Mouse (Mus musculus): ENCODE results near the gene Cmtm2b. TPM values are rescaled to one million over a fixed set of nuclear protein-coding genes. Genes with fewer than 3 reads are reported as not detected.

Gene Cmtm2b
- total RNA-seq, 2 experiments from 2014 or later: not detected

DNA sequence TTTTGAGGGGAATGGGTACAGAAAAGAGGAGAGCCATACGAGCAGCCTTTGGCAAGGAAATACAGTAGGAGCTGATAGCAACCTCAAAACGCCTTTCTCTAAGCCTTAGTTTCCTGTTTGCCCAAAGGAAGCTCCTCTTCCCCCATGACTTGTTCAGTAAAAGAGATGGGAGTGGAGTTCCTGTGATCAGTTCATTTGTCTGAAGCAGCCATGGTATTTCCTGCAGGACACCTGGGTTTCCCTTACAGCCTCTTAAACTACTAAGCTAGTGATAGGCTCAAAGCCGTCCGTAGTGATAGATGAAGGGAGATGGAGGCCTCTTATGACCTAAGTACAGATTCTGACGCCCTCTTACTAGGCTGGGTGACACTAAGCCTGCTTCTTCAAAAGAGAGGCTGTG, 20.4 kb downstream of the Cmtm2b start:
- no peak for DNase-seq

GRCm38 (mm10) chr8:104343957-104344356, 21.9 kb downstream of the Cmtm2b start:
- peak; percentile 81 to 84 for DNase-seq

DNA sequence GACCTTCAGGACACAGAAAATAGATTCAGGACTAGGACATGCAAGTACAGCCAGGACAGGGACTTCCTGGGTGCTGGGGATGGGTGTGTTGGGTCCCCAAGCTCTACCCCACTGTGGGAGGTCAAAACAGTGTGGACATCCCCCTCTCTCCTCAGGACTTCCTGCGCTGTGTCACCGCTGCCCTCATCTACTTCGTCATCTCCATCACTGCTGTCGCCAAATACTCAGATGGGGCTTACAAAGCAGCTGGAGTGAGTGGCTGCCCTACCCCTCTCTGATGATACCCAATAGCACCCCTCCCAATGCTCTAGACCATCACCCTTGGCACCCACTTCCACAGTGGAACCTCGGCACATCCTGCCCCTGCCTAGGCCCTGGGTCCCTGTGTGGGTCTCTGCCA, 22.6 kb downstream of the Cmtm2b start:
- DNase-seq: no peak

- no peak for DNase-seq
Measured at GRCm38 (mm10) chr8:104346706-104347105, 24.7 kb downstream of the Cmtm2b start.

- DNase-seq: no peak
Measured at GRCm38 (mm10) chr8:104348971-104349370, 26.9 kb downstream of the Cmtm2b start.

DNA sequence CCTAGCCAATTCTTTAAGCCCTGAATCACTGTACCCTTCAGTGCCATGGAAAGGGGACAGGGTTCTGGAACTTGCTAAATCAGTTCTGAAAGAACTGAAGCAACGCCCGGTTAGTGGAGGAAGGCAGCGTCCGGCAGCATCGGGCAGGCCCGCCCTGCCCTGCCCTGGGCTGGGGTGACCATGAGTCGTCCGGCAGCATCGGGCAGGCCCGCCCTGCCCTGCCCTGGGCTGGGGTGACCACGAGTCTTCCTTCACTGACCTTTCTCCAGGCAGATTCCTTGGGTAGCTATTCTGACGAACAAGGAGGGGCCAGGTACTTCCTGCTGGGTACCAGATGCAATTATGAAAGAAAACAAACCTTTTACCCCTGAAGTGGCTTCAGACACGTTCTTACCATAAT, 28.0 kb downstream of the Cmtm2b start:
- DNase-seq: no peak

DNA sequence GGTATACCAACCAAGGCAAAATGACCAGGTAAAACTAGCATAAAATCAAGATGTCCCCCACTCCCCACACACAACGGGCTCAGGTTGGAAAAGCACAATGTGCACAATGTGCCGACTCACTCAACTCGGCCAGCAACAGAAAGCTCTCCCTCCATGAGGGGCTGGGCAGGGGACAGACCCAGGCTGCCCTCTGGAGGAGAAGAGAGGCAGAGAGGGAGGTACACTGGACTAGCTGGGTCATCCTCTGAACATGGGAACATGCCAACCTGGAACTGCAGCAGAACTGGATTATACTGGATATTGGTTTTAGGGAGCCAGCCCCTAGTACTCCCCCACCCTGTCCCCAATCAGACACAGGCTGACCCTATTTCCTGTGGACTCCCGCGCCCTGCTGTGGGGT, 31.2 kb downstream of the Cmtm2b start:
- no peak for DNase-seq

- no peak for DNase-seq
Measured at GRCm38 (mm10) chr8:104354504-104354903, 32.5 kb downstream of the Cmtm2b start.

DNA sequence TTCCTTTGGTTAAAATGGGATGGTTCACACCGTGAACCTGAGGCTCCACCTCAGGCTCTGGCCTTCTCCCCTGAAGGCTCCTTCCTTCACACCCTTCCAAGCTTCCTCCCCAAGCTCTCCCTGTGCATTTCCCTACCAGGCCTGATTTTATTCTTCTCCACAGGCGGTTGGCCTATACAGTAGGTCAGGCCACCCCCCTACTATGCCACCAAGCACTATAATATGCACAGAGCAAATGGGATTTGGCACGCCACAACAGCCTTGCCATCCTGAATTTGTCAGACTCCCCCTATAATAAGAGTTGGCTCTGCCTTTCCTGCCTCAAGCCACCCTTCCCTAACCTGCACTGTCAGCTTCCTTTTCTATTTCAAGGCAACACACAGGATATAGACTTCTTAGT, 36.6 kb downstream of the Cmtm2b start:
- no peak for DNase-seq

- no peak for DNase-seq
Measured at GRCm38 (mm10) chr8:104359778-104360456, 37.9 kb downstream of the Cmtm2b start.

- DNase-seq: no peak
Measured at GRCm38 (mm10) chr8:104365695-104366094, 43.7 kb downstream of the Cmtm2b start.

DNA sequence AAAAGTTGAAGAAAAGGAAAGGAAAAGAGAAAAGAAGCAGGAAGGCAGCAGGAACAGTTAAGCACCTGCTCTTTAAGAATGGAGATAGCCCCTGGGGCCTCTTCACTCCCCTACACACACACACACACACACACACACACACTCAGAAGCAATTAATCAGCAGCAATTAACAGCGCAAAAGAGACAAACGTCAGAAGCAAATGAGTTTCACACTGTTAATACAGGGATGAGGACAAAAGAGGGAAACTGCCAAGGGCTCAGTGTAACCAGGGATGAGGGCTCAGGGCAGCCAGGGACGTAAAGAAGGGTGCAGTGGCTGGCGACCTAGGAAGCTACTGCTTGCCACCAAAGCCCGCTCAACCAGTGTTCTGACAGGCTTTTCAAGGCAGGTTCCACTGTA, 45.4 kb downstream of the Cmtm2b start:
- DNase-seq: no peak

- DNase-seq: no peak
Measured at GRCm38 (mm10) chr8:104369591-104369990, 47.6 kb downstream of the Cmtm2b start.

- no peak for DNase-seq
Measured at GRCm38 (mm10) chr8:104370071-104370470, 48.0 kb downstream of the Cmtm2b start.

GRCm38 (mm10) chr8:104371121-104371520, 49.1 kb downstream of the Cmtm2b start:
- no peak for DNase-seq

DNA sequence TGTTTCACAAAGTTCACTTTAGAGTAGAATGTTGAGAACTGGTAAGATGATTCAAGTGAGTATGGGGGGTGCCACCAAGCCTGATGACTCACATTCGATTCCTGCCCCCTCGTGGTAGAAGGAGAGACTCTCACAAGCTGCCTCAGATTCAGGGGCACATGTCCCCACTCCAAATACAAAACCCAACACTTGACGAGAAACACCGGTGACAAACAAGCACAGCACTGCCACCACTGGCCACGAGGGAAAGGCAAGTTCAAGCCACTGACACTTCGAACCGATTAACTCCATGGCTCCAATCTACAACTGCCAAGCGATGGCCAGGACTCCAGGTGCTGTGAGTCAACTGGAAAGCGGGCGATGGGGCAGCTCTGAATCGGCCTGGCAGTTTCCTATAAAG, 51.7 kb downstream of the Cmtm2b start:
- no peak for DNase-seq

DNA sequence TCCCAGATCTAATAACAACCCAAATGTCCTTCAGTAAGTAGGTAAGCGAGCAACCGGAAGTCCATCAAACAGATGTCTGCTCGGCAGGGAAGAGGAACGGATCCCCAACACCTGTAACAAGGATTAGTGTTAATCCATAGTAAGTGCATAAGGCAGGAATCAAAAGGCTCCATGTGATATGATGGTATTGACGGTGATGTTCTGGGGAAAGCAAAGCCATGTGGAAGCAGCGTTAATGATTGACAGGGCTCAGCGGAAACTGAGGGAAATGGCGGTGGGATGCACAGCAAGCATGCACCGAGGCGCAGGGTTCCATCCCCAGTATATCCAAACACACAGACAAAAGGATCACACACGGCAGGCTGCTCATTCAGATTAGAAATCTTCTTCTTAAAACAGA, 52.2 kb downstream of the Cmtm2b start:
- no peak for DNase-seq

GRCm38 (mm10) chr8:104374864-104375846, 53.1 kb downstream of the Cmtm2b start:
- DNase-seq: no peak

- DNase-seq: no peak
Measured at GRCm38 (mm10) chr8:104375959-104376358, 53.9 kb downstream of the Cmtm2b start.

DNA sequence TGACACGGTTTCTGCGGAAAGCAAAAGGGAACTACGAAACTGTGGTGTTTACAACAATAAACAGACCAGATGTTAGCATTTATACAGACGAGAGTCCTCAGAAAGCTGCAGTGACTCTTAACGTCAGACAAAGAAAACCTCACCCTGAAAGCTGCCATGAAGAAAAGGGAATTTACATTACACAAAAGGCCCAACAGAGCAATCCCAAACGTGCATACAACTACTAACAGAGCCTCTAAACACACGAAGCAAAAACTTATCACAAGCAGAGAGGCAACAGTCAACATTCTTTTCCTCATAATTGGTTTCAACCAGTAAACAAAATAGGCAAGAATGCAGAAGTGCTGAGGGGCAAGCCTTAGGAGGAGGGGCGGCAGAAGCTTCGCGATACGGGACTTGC, 54.6 kb downstream of the Cmtm2b start:
- no peak for DNase-seq

GRCm38 (mm10) chr8:104379301-104379836, 57.3 kb downstream of the Cmtm2b start:
- DNase-seq: no peak

DNA sequence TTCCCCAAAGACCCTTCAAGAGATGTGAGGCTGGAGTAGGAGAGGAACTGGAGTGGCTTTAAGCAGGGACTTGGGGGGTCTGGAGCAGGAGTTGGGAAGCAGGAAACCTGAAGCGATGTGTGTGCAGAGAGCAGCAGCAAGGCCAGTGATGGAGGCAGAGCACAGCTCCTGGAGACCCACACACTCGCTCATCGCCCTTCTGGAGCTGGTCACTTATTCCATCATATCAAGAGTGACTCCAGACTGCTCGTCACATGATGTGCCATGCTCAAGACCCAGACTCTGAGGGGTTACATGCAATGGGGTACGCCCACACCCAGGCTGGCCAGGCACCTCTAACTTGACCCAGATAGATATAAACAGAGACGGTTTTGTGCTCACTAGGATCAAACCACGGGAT, 58.2 kb downstream of the Cmtm2b start:
- DNase-seq: no peak
